Mouse (Mus musculus) frontal cortex, postnatal 14 days (tissue): ENCODE measurements around the gene Eif2s2.

Experiments
- DNase-seq, 2 experiments: peaks; one replicate each; pipeline ENCODE4 v3.0.0; 2022; ENCODE audit warnings: low spot score in 2 of 2

Gene Eif2s2

DNA sequence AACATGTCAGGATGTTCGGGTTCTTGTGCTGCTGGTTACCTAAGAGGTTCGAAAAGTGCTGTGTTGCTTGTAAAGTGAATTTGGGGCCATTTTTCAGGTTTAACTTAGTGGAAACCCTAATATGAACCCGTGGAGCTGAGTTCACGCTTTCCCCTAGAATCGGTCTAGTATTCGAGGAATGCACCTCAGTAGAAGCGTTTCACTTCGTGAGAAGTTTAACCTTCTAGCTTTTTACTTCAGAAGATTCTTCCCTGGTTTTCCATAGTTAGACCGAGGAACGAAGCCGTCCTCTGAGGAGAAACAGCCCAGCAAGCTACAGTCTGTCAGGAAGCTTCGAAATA is 280 bp upstream of the Eif2s2 start:
- DNase-seq, result no peak

DNA sequence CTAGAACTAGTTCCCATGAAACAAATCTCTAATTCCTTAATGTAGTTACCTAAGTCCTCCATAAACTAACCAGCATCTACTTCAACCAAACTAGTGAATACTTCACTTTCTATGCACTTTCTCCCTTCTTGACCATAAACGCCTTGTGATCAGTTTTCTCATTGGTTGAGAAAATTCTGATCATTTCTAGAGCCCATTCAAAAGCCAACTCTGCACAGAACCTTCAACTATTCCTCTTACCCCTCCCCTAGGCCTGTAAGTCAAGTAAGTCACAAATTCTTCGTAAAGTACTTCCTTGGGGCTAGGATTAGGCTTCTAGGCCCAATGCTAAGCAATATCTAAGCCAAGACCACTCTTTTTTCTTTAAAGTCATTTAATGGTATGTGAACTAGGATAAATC is 1.1 kb downstream of the Eif2s2 start:
- no peak for DNase-seq

DNA sequence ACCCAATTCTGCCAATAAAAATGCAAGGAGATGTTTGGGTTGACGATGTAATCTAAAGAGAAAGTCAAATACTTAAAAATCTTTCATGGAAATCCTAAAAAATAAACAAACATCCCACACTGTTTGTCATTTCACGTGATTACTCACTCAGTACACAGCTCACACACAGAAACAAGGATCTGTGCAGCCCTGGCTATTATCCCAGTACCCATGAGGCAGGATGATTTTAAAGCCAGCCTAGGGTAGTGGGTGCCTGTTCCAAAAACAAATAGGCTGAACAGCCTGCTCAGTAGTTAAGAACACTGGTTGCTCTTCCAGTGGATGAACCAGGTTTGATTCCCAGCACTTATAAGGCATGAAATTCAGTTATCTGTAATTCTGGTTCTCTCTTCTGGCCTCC is 16.1 kb downstream of the Eif2s2 start:
- DNase-seq, result no peak

DNA sequence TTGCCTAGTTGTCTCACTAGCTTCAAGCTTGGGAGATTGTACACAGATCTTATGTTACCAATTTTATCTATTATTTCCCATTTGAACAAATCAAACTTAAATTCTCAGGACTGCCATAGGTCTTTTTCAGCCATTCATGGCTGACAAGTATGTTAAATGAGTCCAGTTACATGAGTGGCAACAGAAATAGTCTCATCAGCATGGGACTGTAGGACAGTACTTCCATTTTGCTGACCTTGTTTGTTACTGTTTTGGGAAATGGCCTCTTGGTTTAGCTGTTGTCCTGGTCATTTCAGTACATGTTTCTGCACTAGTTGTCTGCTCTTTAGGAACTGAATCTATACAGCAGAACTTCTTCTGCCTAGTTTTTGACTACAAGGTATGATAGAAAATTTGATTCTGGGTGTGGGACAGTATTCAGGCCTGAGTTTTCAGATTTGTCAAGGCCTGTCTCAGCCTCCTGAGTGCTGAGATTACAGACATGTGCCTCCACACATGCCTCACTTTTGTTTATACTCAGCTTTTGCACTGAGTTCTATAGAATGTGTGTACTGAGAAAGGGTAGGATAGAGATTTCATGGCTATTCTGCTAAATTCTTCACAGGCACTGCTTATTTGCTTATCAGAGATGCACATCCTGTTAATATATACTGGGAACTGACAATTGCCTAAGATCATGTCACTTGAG is 22.6 kb downstream of the Eif2s2 start:
- DNase-seq, result no peak

DNA sequence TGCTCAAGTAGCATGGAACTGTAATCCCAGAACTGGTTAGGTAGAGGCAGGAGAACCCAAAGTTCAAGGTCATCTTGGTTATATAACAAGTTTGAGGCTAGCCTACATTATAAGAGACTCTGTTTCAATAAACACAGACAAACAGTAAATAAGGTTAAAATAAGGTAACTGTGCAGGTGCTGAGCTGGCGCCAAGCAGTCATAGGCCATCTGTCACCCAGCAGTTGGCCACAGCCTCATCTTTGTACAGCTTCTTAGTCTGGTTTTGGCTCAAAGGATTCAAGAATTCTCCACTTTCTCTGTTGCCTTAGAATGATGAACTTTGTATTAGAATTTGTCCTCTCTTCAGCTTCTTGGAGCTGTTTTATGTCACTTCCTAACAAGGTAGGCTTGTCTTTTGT is 24.6 kb downstream of the Eif2s2 start:
- DNase-seq, result no peak

DNA sequence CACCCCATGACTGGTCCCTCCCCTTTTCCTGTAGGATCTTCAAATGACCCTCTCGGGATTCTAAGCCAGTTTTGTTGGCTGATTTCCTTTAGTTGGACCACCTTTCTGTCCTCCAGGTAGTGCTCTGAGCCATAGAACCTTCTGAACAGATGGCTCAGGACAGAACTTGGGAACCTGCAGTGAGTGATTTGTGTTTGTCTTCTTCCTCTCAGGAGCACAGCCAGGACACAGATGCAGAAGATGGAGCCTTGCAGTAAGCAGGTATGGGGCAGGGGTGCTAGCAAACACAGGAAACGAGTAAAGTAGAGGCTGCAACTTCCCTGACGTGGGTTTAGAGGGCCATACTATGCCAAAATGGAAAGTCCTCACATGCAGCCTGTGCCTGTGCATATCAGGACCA is 27.0 kb downstream of the Eif2s2 start:
- DNase-seq, result no peak

DNA sequence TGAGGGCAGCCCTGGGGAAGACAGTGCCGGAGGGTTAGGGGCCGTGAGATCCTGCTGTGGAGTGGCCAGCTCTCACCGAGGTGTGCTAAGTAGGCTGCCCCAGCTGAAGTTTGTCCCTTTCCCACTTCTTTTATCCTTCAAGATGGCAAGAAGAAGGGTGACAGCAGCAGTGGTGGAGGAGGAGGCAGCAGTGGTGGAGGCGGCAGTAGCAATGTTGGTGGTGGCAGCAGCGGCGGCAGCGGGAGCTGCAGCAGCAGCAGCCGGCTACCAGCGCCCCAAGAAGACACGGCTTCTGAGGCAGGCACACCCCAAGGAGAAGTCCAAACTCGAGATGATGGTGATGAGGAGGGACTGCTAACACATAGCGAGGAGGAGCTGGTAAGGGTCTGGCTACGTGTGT is 29.1 kb downstream of the Eif2s2 start:
- DNase-seq, result no peak

DNA sequence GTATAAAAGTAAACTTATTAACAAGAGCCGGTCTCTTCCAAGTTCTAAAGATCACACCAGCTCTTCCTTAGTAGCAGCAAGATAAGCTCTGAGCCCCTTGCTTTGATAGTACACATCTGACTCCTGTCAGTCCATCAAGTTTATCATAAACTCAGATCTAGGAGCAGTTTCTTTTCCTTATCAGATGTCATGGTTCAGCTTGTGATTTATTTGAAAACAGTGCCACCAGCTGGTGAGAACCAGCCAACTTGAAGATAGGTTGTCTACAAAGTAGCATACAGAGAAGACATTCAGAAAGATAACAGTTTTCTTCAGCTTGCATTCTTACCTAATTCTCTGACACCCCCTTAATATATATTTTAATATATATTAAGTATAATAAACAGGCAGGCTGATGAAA is 37.4 kb downstream of the Eif2s2 start:
- peak in 1 of 2 experiments; percentile 58 for DNase-seq

DNA sequence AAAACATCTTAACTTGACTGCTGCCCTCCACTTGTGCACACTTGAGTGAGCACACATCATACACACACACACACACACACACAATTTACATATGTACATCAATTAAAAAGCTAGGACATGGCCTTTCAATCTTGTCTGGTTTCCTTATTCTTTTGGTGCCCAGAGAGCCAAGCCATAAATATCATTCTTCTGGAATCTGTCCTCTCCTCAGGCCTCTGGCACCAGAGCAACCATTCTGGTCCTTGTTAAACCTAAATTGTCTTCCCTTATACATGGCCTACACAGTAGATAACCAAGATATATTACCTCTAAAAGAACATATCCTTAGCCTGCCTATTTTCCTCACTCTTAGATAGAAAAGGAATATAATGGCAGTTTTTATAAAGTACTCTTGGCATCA is 44.6 kb downstream of the Eif2s2 start:
- DNase-seq, result no peak

DNA sequence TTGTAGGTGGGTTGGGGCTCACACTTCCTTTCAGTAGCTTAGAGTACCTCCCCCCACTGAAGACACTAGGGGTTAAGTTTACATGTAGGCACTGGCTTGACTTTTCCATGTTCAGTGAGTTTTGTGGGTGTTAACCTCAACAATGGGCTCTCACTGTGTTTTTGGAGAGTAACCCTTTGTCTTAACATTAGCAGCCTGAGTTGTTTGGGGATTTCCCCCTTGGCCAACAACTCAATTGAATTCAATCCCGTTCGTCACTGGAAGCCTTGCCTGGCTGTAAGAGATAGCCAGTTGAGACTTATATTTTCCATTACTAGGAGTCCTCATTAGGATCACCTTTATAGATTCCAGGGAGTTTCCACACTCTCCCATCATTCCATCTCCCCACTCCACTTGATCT is 56.2 kb downstream of the Eif2s2 start:
- DNase-seq, result no peak

DNA sequence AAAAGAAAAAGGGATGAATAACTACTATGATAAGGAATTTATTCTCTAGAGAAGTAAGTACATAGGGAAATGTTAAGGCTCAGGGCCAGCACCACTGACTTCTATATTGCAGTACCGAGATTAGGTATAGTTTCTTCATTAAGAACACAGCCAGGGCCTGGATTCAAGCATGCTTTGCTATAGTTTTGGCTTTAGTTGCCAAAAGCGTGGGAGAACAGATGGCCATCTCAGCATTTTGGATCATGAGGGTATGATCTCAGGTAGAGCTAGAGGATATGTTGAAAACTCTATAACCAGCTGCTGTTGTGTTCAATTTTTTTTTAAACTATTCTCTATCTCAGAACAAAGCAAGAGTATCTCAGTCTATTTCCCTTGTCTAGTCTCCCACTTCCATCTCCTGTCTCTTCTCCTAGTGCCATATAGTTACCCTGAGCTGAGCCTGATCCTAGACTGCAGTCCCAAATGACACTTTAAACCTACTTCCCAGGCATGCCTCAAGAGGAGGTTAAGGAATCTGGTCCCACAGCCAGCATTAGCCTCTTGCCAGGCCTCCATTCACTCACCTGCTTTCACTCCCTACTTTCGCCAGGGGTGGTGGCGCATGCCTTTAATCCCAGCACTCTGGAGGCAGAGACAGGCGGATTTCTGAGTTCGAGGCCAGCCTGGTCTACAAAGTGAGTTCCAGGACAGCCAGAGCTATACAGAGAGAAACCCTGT is 58.4 kb downstream of the Eif2s2 start:
- DNase-seq, result no peak

DNA sequence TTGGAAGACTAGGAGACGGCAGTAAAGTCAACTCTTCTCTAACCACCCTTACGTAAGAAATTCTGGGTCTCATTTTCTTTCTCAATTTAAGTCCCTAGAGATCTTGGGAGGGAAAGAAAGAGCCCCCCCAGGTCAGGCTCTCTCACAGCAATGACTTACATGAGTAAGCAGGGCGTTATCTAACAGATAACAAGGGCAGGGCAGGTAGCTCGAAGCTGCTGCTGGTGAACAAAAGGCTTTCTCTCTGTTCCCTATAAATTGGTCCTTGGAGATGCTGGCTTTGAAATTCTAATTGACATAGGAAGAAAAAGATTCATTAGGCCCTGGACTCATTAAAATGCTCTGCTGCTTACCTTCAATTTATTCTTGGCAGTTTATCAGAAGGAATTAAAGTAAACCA is 60.3 kb downstream of the Eif2s2 start:
- no peak for DNase-seq

DNA sequence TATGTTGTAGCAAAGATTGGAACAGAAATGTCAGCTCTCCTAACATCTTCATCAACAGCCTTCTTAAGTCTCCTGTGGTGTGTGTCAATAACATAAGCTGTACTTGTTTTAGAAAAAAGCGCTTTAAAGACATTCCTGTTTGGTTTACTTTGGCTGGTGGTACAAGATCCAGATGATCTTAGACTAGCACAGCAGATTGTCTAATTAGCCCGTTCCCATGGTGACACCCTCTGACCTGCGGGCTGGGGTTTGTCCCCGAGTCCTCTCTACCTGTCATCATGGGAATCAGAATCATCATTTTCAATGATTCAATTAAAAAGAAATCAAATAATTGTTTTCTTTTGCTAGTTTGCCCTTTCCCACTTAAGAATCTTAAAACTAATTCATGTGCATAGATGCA is 65.2 kb downstream of the Eif2s2 start:
- DNase-seq, result no peak

DNA sequence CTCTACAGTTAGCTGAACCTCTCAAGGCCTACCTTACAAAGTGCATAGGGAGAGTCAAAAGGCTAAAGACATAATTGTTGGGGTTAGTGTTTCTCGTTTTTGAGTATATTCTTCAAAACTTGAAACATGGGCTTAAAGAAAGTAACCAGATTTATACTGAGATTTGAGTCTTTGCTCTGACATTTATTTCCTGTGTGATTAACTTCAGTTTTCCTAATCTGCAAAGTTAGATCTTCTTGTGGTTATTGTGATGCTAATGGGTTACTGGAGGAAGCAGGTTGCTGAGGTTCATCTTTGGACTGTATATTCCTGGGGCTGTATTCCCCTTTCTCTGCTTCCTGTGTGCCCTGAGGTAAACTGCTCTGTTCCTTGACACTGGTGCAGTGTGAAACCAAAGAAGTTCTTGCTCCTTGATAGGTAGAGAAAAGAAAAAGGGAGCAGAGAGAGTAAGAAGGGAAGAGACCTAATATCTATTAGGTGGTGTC is 66.6 kb downstream of the Eif2s2 start:
- DNase-seq, result no peak
